Mouse (Mus musculus) lung, adult 18-20 months (tissue): ENCODE measurements around the gene Csnk2b.

ENCODE experiments used
- DNase-seq, 2 experiments: peaks; one replicate each; pipeline ENCODE4 v3.0.0; 2022; ENCODE audit warnings: mixed read lengths in 2 of 2

Gene Csnk2b

GRCm38 (mm10) chr17:35085208-35085865 is 36.5 kb downstream of the Csnk2b start, which contains the start of gene Ly6g6f:
Ly6g6f (minus strand) TSS chr17:35085610.
- DNase-seq = no peak

- no peak for DNase-seq
Observed at GRCm38 (mm10) chr17:35083929-35084497, 37.8 kb downstream of the Csnk2b start.

GRCm38 (mm10) chr17:35082841-35083576 is 38.8 kb downstream of the Csnk2b start:
- DNase-seq = no peak

- no peak for DNase-seq
Observed at GRCm38 (mm10) chr17:35080710-35081109, 41.1 kb downstream of the Csnk2b start.

- DNase-seq = no peak
Observed at GRCm38 (mm10) chr17:35080248-35080647, 41.6 kb downstream of the Csnk2b start.

GRCm38 (mm10) chr17:35079778-35080177 is 42.1 kb downstream of the Csnk2b start:
- no peak for DNase-seq

GRCm38 (mm10) chr17:35077786-35078233 is 44.0 kb downstream of the Csnk2b start, which contains the start of gene Ly6g6d:
Ly6g6d (minus strand) TSS chr17:35078065.
- peak; percentile 74 to 79 for DNase-seq

- DNase-seq = peak in 1 of 2 experiments; percentile 3
Observed at GRCm38 (mm10) chr17:35077285-35077684, 44.6 kb downstream of the Csnk2b start.

GRCm38 (mm10) chr17:35076507-35077176 is 45.2 kb downstream of the Csnk2b start, which contains the start of gene Ly6g6e:
Ly6g6e (plus strand) TSS chr17:35076902.
- no peak for DNase-seq

GRCm38 (mm10) chr17:35074097-35074496 is 47.8 kb downstream of the Csnk2b start:
- no peak for DNase-seq

- no peak for DNase-seq
Observed at GRCm38 (mm10) chr17:35071454-35071853, 50.4 kb downstream of the Csnk2b start.

- peak; percentile 69 to 78 for DNase-seq
Observed at GRCm38 (mm10) chr17:35070556-35071229, 51.2 kb downstream of the Csnk2b start.

GRCm38 (mm10) chr17:35068213-35068914 is 53.5 kb downstream of the Csnk2b start:
- peak in 1 of 2 experiments; percentile 59 for DNase-seq
